Mouse (Mus musculus): ENCODE data around the gene Aqp5. TPM values are rescaled to one million over a fixed set of nuclear protein-coding genes. Genes with fewer than 3 reads are reported as not detected.
A peak's percentile ranks its signal among the peaks of the same experiment; 100 is the strongest.

Gene Aqp5
- polyA plus RNA-seq, 1 experiment from 2014 or later: 2.5 TPM

GRCm38 (mm10) chr15:99583463-99584344 lies 6.9 kb upstream of the Aqp5 start:
- H3K9me3 ChIP-seq: no peaks in the 10 kb centered on the region
- peak overlapping the region; percentile 29 for H3K4me3 ChIP-seq
- H3K4me2 ChIP-seq: peak overlapping the region; percentile 54
- ATAC-seq (ENCODE audit: low FRiP score): peak; percentile 47; the same call in 1 of the 2 replicates
- H3K9ac ChIP-seq: peak overlapping the region; percentile 53
- no peak overlapping the region for H3K27ac ChIP-seq
- no peaks in the 10 kb centered on the region for H3K36me3 ChIP-seq
- peaks cover 23% of the 10 kb centered on the region for H3K4me1 ChIP-seq (replicated peaks)
- 2% methylated on average over 50 of the region's 54 CpGs for WGBS
- H3K27me3 ChIP-seq: peaks cover 98% of the 10 kb centered on the region

- Histone ChIP-seq H3K4me3 (peak overlapping the region; percentile 29), H3K9me3 (no peaks in the 10 kb centered on the region), H3K4me2 (peak overlapping the region; percentile 54), H3K27me3 (peaks cover 99% of the 10 kb centered on the region), H3K9ac (peak overlapping the region; percentile 53; the same call in 1 of the 2 replicates), H3K27ac (no peak overlapping the region), H3K4me1 (replicated peaks) (peaks cover 23% of the 10 kb centered on the region), H3K36me3 (no peaks in the 10 kb centered on the region)
- WGBS: 2% methylated on average over 24 of the region's 24 CpGs
- no peak for ATAC-seq (ENCODE audit: low FRiP score)
These were observed 6.0 kb upstream of the Aqp5 start for GRCm38 (mm10) chr15:99584407-99585202.

GRCm38 (mm10) chr15:99585741-99586140 lies 4.8 kb upstream of the Aqp5 start:
- Histone ChIP-seq H3K4me2 (no peak overlapping the region), H3K27ac (no peak overlapping the region), H3K27me3 (peaks cover 99% of the 10 kb centered on the region), H3K4me3 (no peak overlapping the region), H3K9me3 (no peaks in the 10 kb centered on the region), H3K36me3 (no peaks in the 10 kb centered on the region), H3K4me1 (replicated peaks) (peaks cover 29% of the 10 kb centered on the region), H3K9ac (no peak overlapping the region)
- no peak for ATAC-seq (ENCODE audit: low FRiP score)
- 68% methylated on average over 6 of the region's 6 CpGs for WGBS

- no peaks in the 10 kb centered on the region for H3K36me3 ChIP-seq
- no peak for ATAC-seq (ENCODE audit: low FRiP score)
- no peak overlapping the region for H3K27ac ChIP-seq
These were observed 4.1 kb upstream of the Aqp5 start for GRCm38 (mm10) chr15:99586525-99586924.

GRCm38 (mm10) chr15:99589237-99589636 lies 1.3 kb upstream of the Aqp5 start:
- Histone ChIP-seq H3K9me3 (no peaks in the 10 kb centered on the region), H3K9ac (no peak overlapping the region), H3K27me3 (peaks cover 100% of the 10 kb centered on the region), H3K4me1 (replicated peaks) (peaks cover 23% of the 10 kb centered on the region), H3K4me2 (no peak overlapping the region), H3K4me3 (no peak overlapping the region), H3K27ac (no peak overlapping the region), H3K36me3 (no peaks in the 10 kb centered on the region)
- no peak for ATAC-seq (ENCODE audit: low FRiP score)
- WGBS: 6% methylated on average over 9 of the region's 9 CpGs

More at GRCm38 (mm10) chr15:99586525-99586924, 4.1 kb upstream of the Aqp5 start:
- no peak overlapping the region for H3K4me3 ChIP-seq
- H3K27me3 ChIP-seq: peaks cover 99% of the 10 kb centered on the region
- H3K4me2 ChIP-seq: no peak overlapping the region
- H3K4me1 ChIP-seq (replicated peaks): peaks cover 33% of the 10 kb centered on the region
- WGBS: 82% methylated on average over 3 of the region's 3 CpGs
- H3K9me3 ChIP-seq: no peaks in the 10 kb centered on the region
- no peak overlapping the region for H3K9ac ChIP-seq

GRCm38 (mm10) chr15:99589704-99590103 lies 878 bp upstream of the Aqp5 start:
- no peak overlapping the region for H3K9ac ChIP-seq
- H3K4me3 ChIP-seq: 0 out of 2 replicates have a peak overlapping the region, but pooled peaks have one; percentile 46
- H3K4me1 ChIP-seq (replicated peaks): peaks cover 18% of the 10 kb centered on the region
- H3K4me2 ChIP-seq: no peak overlapping the region
- ATAC-seq (ENCODE audit: low FRiP score): no peak
- H3K36me3 ChIP-seq: no peaks in the 10 kb centered on the region
- no peak overlapping the region for H3K27ac ChIP-seq
- no peaks in the 10 kb centered on the region for H3K9me3 ChIP-seq
- H3K27me3 ChIP-seq: peaks cover 100% of the 10 kb centered on the region
- 17% methylated on average over 7 of the region's 7 CpGs for WGBS

GRCm38 (mm10) chr15:99592177-99592576 lies 1.6 kb downstream of the Aqp5 start:
- Histone ChIP-seq H3K27me3 (peaks cover 87% of the 10 kb centered on the region), H3K36me3 (no peaks in the 10 kb centered on the region), H3K4me2 (no peak overlapping the region), H3K9ac (no peak overlapping the region), H3K27ac (no peak overlapping the region), H3K4me1 (replicated peaks) (peaks cover 24% of the 10 kb centered on the region), H3K9me3 (no peaks in the 10 kb centered on the region), H3K4me3 (no peak overlapping the region)
- WGBS: 56% methylated on average over 8 of the region's 8 CpGs
- ATAC-seq (ENCODE audit: low FRiP score): no peak

- WGBS: 83% methylated on average over 5 of the region's 5 CpGs
- Histone ChIP-seq H3K27ac (no peak overlapping the region), H3K27me3 (peaks cover 83% of the 10 kb centered on the region), H3K36me3 (no peaks in the 10 kb centered on the region), H3K4me1 (replicated peaks) (peaks cover 30% of the 10 kb centered on the region), H3K9me3 (no peaks in the 10 kb centered on the region), H3K4me2 (no peak overlapping the region), H3K9ac (no peak overlapping the region), H3K4me3 (no peak overlapping the region)
- no peak for ATAC-seq (ENCODE audit: low FRiP score)
These were observed 2.3 kb downstream of the Aqp5 start for GRCm38 (mm10) chr15:99592877-99593276.

- Histone ChIP-seq H3K27ac (no peak overlapping the region), H3K9ac (peak overlapping the region; percentile 35; the same call in 1 of the 2 replicates), H3K4me1 (replicated peaks) (peaks cover 43% of the 10 kb centered on the region), H3K9me3 (no peaks in the 10 kb centered on the region), H3K36me3 (no peaks in the 10 kb centered on the region), H3K27me3 (peaks cover 67% of the 10 kb centered on the region), H3K4me3 (no peak overlapping the region), H3K4me2 (no peak overlapping the region)
- WGBS: 91% methylated on average over 10 of the region's 10 CpGs
- ATAC-seq (ENCODE audit: low FRiP score): no peak
These were observed 4.4 kb downstream of the Aqp5 start for GRCm38 (mm10) chr15:99594951-99595350.

- no peaks in the 10 kb centered on the region for H3K36me3 ChIP-seq
- peak; percentile 88 for ATAC-seq (ENCODE audit: low FRiP score)
- peaks cover 46% of the 10 kb centered on the region for H3K4me1 ChIP-seq (replicated peaks)
- H3K9ac ChIP-seq: no peak overlapping the region
- H3K4me3 ChIP-seq: no peak overlapping the region
- WGBS: 0% methylated on average over 7 of the region's 7 CpGs
- peak overlapping the region; percentile 66 for H3K27ac ChIP-seq
- H3K9me3 ChIP-seq: no peaks in the 10 kb centered on the region
- peak overlapping the region; percentile 18; the same call in 1 of the 2 replicates for H3K4me2 ChIP-seq
- H3K27me3 ChIP-seq: peaks cover 65% of the 10 kb centered on the region
These were observed 5.6 kb downstream of the Aqp5 start for GRCm38 (mm10) chr15:99596056-99596687.

- no peaks in the 10 kb centered on the region for H3K36me3 ChIP-seq
- no peak overlapping the region for H3K4me2 ChIP-seq
- no peak overlapping the region for H3K4me3 ChIP-seq
- 65% methylated on average over 7 of the region's 7 CpGs for WGBS
- no peak for ATAC-seq (ENCODE audit: low FRiP score)
- H3K4me1 ChIP-seq (replicated peaks): peaks cover 52% of the 10 kb centered on the region
- H3K27me3 ChIP-seq: peaks cover 59% of the 10 kb centered on the region
- no peaks in the 10 kb centered on the region for H3K9me3 ChIP-seq
- peak overlapping the region; percentile 66 for H3K27ac ChIP-seq
- H3K9ac ChIP-seq: no peak overlapping the region
These were observed 6.3 kb downstream of the Aqp5 start for GRCm38 (mm10) chr15:99596841-99597240.

- H3K9me3 ChIP-seq: no peaks in the 10 kb centered on the region
- H3K4me2 ChIP-seq: no peak overlapping the region
- H3K27me3 ChIP-seq: peaks cover 51% of the 10 kb centered on the region
- H3K36me3 ChIP-seq: no peaks in the 10 kb centered on the region
- no peak overlapping the region for H3K4me3 ChIP-seq
- H3K4me1 ChIP-seq (replicated peaks): peaks cover 53% of the 10 kb centered on the region
- H3K9ac ChIP-seq: no peak overlapping the region
- WGBS: 53% methylated on average over 8 of the region's 8 CpGs
- H3K27ac ChIP-seq: no peak overlapping the region
- ATAC-seq (ENCODE audit: low FRiP score): no peak
These were observed 7.0 kb downstream of the Aqp5 start for GRCm38 (mm10) chr15:99597596-99597995.
